Mouse (Mus musculus): ENCODE results near the gene Myh13.

Myh13 gene

GRCm38 (mm10) chr11:67390679-67391384, 69.4 kb downstream of the Myh13 start:
- no peak for ATAC-seq (ENCODE audit: low TSS enrichment)

GRCm38 (mm10) chr11:67392369-67392768, 70.9 kb downstream of the Myh13 start:
- no peak for ATAC-seq (ENCODE audit: low TSS enrichment)

DNA sequence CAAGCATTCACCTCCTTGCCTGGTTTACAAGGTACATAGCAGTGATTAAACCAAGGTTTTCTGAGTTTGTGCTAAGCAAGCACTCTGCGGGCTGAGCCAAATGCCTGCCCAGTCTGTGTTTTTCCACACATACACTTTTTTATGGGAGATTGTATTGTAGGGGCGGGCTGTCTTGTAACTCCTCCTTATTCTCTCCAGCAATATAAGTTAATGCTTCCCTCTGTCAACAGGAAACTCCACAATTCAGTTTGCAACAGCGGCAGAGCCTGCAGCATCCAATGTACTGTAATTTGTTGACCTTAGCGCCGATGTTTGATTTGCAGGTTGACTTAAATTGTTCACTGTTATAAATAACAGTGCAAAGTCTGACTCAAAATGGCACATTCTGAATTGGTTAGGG, 79.5 kb downstream of the Myh13 start:
- no peak for ATAC-seq (ENCODE audit: low TSS enrichment)

GRCm38 (mm10) chr11:67414346-67414940, 93.0 kb downstream of the Myh13 start:
- peak; percentile 69 for ATAC-seq (ENCODE audit: low TSS enrichment)
